Comparison of ENCODE assay signal across 9 mouse cellular contexts in the genomic region with DNA sequence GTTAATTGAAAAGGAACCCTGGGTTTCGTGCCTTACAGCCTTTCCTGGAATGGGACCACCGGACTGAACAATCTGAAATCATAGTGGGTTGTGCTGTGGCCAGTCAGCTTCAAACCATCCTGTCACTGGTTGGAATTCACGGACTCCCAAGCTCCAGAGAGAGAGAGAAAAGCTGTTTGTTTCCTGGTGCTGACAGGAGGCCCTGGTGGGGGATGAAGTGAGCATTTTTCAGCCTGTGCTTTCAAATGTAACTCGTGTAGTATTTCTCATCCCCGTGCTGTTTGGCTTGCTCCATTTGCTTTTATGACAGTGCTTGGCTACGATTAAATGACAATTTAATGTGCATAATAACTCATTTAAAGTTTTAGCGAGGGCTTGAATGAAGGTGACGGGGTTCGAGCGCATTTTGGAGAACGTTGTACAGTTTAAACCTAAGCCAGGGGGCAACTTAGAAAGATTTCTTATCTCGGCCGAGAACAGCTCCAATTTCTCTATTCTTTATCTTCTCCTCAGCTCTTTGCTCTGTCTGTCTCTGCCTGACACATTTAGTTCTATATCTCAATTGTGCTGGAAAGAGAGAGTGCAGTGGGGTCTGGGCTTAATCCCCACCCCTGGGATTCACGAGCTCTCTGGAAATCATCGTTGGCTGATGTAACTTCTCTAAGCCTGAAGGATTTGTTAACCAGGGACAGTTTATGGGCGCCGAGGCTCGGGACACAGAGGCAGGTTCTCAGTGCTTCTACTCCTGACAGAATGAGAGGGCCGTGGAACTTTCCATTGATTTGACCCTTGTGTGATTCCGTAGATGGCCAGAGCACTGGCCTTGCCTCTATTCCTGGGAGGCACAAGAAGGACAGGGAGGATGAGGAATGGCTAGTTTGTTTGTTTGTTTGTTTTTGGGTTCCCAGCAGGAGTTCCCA.
A peak's percentile ranks its signal among the peaks of the same experiment; 100 is the strongest.
DNase-seq lines count a peak whose midpoint lies in the region; ATAC-seq lines count a peak whose summit lies in the region.
"Had no signal": no experiment of that assay in that cellular context is flagged by ENCODE, and none has a peak within 500 bp of the region (broad histone marks: within the 10 kb centered on the region; RNA-seq: fewer than 3 reads in every experiment).

No protein-coding gene starts in this region.

- no peaks in the 10 kb centered on the region for H3K27me3 ChIP-seq in heart, embryonic 16.5 days (ENCODE audit: control insufficient read depth, insufficient read depth, low read length)
- no peaks in the 10 kb centered on the region for H3K27me3 ChIP-seq in neural tube, embryonic 12.5 days (replicated peaks)

- peaks cover 13% of the 10 kb centered on the region for H3K4me1 ChIP-seq in heart, embryonic 16.5 days (ENCODE audit: control insufficient read depth, insufficient read depth, low read length)
- H3K4me1 ChIP-seq in neural tube, embryonic 12.5 days: peaks cover 22% of the 10 kb centered on the region

- H3K4me2 ChIP-seq in heart, embryonic 16.5 days (ENCODE audit: low read depth, low read length): peak overlapping the region; percentile 34
- H3K4me2 ChIP-seq in neural tube, embryonic 12.5 days (replicated peaks): peak overlapping the region; percentile 28

- H3K27ac ChIP-seq in heart, embryonic 16.5 days (ENCODE audit: low read length): peak overlapping the region; percentile 44
- no peak overlapping the region; the same call in 1 of the 2 replicates for H3K27ac ChIP-seq in neural tube, embryonic 12.5 days

- no peaks in the 10 kb centered on the region for H3K9me3 ChIP-seq in heart, embryonic 16.5 days (replicated peaks; ENCODE audit: control insufficient read depth, low read length)
- no peaks in the 10 kb centered on the region for H3K9me3 ChIP-seq in neural tube, embryonic 12.5 days

- 22% methylated on average over 20 of the region's 20 CpGs for WGBS in heart, embryonic 16.5 days
- 37% methylated on average over 20 of the region's 20 CpGs for WGBS in neural tube, embryonic 12.5 days

- H3K36me3 ChIP-seq in heart, embryonic 16.5 days (ENCODE audit: control insufficient read depth, insufficient read depth): no peaks in the 10 kb centered on the region
- no peaks in the 10 kb centered on the region for H3K36me3 ChIP-seq in neural tube, embryonic 12.5 days

- H3K9ac ChIP-seq in heart, embryonic 16.5 days (ENCODE audit: low read length): peak overlapping the region; percentile 23
- no peak overlapping the region for H3K9ac ChIP-seq in neural tube, embryonic 12.5 days

- ATAC-seq in heart, embryonic 16.5 days (replicated peaks; ENCODE audit: extremely low read depth, insufficient read depth, low FRiP score): peak; percentile 57; the same call in 1 of the 2 replicates
- no peak for ATAC-seq in neural tube, embryonic 12.5 days (ENCODE audit: low FRiP score, low read depth)

- H3K4me3 ChIP-seq in heart, embryonic 16.5 days (ENCODE audit: low read length): no peak overlapping the region
- no peak overlapping the region for H3K4me3 ChIP-seq in neural tube, embryonic 12.5 days

- peak; percentile 21 for DNase-seq in adrenal gland, postnatal 10 days
- DNase-seq in adrenal gland, adult 8-10 months: no peak
- peak; percentile 20 to 33 for DNase-seq in layer of hippocampus, postnatal 10 days (ENCODE audit: low spot score in 2 of 2)
- no peak for DNase-seq in layer of hippocampus, adult 9-10 months (ENCODE audit: low spot score)
- no peak for DNase-seq in frontal cortex, postnatal 10 days (ENCODE audit: low spot score in 2 of 2)
- DNase-seq in retina, embryonic 14.5 days (ENCODE audit: low spot score): no peak
- DNase-seq: gastrocnemius, postnatal 10 days had no signal

Comparison
In these comparisons a context has a peak if more than half of its experiments do, and no peak if none do; other contexts are left out.
1. DNase-seq: peak in adrenal gland, postnatal 10 days (single experiment) and layer of hippocampus, postnatal 10 days (2 of 2); none in adrenal gland, adult 8-10 months (single experiment), layer of hippocampus, adult 9-10 months (single experiment), frontal cortex, postnatal 10 days (0 of 2) and retina, embryonic 14.5 days (single experiment).